Mouse (Mus musculus) megakaryocyte progenitor cell, adult 5-6 weeks (primary cell): ENCODE measurements around the gene Phc2. TPM values are rescaled to one million over a fixed set of nuclear protein-coding genes. Genes with fewer than 3 reads are reported as not detected.
A peak's percentile ranks its signal among the peaks of the same experiment; 100 is the strongest.

Source experiments
- ATAC-seq: replicated peaks from 2 replicates; pipeline ENCODE4 v1.8.0; 2016; ENCODE audit warnings: mild to moderate bottlenecking, moderate TSS enrichment, inconsistent platforms; ENCODE audit not compliant: poor library complexity
- total RNA-seq, 2 experiments: library from RNA; stranded (forward) in 1 of 2; stranded (reverse) in 1 of 2; fragments of 157-497, 149-512 nt in 1 of 2; fragments of 200-1000 nt in 1 of 2; gene quantifications; 2 replicates each; pipeline versions ENCODE4 v1.2.3 to v1.2.4; 2015 to 2017

The Phc2 gene
- total RNA-seq, 2 experiments from 2014 or later: 21.2 to 28.0 TPM

DNA sequence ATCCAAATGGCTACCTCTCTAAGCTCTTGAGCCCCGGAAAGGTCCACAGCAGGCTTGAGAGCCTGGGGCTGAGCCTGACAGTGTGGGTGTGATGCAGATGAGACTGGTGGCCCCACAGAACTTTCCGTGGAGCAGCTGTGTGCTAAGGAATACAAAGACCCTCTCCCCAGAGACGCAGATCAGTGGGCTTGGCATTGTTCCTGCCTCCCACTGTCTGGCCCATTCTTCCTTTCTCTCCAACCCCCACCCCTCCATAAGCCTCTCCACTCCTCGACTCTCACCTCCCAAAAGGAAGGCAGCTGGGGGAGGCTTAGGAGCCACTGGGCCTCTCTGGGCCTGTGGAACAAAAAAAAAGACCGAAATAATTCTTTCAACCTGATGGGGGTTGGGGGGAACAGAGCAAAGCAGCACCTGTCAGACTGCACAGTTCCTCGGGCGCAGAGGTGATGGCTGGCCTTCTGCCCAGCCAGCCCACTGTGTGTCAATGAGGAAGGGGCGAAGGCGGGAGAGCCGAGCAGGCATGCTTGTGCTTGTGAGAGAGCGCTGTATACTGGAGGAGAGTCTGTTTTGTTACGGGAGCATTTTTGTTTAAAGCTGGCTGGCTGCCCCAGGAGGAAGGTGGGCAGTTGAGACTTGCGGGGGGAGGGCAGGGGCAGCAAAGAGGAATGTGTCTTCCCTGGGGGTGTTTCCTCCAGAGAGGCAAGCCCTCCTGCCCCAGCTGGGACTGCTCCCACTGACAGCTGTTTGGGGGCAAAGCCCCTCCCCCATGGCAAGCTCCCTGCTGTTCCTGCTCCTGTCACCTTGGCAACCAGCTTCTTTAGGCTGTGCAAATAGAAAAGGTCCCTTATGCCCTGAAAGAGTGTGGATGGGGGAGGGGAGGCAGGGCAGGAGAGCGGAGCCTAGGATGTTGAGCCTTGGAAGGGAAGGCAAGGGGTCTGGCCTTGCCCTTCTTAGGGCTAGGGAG lies 61.0 kb downstream of the Phc2 start:
- ATAC-seq: no peak

DNA sequence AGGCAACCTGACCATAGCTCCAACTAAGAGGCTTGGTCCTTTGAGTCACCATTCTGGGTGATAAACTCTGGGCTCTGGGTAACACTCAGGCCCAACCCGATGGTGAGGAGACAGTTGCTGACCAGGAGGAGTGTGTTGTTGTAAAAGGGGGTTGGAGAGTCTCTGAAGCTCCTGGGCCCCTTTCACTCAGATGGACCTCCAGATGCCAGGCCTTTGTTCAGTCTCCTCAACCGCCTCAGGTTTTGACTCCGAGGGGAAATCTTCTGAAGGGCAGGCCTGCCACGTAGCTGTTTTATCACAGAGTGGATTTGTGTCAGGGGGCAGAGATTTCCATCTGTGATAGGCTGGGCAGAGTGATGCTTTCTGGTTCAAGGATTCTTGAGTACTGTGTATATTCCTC lies 61.8 kb downstream of the Phc2 start:
- ATAC-seq: no peak

DNA sequence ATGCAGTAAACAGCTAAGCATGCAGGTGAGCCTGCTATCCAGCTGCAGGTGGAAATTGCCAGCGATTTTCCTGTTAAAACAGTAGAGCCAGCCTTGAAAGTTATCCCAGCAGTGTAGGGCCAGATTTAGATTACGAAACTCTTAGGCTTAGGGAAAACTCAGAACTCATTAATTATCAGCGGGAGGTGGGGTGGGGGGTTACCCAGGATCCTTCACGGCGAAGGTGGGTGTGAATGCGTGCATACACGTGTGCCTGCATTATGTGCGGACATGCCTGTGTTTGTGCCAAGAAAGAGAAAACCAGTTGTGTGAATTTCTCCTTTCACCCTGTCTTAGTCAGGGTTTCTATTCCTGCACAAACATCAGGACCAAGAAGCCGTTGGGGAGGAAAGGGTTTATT lies 62.2 kb downstream of the Phc2 start:
- ATAC-seq: no peak

DNA sequence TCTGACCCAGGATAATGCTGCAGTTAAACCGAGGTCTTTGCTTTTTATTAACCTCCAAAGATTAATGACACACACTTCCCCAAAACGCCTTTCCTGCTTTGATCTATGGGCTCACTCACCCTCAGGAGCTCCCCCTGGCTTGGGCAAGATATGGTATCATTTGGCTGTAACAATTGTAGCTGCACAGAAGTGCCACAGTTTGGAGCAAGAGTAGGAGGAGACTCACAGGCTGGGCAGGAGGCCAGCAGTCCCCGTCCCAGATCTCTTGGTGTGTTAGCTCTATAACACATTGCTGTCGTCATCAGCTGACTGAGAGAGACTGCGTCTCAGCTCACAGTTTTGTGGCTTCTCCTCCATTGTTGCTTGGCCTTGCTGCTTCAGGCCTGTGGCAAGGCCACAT lies 65.6 kb downstream of the Phc2 start:
- peak; percentile 96 for ATAC-seq

DNA sequence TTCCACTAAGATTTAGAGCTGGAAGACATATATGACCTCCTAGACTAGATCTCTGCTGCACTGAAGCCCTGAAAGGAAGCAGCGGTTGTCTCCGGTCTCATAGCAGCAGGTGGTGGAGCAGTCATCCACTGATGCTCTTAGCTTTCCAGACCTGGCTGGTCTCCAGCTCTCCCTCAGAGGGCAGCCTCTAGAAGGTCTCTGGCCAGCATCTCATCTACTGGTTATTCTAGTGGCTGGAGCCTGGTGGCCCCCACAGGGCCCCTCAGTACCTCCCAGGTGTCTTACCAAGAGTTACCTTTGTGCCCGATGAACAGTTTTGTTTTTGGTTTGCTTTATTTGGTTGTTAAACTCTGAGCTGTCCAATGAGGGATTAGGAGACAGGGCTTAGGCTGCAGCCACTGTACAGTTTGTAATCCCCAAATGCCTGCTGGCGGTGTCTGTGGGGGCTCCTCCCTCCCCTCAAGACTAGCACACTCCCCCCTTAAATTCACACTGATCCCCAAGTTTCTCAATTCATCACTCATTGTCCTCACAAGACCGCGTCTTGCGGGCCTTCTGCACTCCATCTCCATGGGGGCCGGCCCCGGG lies 66.7 kb downstream of the Phc2 start:
- no peak for ATAC-seq

DNA sequence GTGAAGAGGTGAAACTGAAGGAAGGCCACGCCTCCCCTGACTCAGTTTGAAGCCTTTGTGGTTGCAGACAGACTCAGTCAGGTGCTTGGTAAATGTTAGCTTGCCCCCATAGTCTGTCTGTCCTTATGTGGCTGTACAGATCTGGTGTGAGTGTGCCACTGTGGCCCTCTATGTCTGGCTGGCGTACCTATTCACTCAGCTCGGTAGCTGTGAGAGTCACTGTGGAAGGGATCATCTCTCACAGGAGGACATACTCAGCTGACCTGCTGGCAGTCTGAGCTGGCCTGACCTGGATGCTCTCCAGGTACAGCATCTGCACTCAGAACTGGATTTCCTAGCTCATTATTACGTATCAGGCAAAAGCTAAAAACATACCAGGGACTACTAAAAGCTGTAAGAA lies 67.3 kb downstream of the Phc2 start:
- ATAC-seq: no peak

DNA sequence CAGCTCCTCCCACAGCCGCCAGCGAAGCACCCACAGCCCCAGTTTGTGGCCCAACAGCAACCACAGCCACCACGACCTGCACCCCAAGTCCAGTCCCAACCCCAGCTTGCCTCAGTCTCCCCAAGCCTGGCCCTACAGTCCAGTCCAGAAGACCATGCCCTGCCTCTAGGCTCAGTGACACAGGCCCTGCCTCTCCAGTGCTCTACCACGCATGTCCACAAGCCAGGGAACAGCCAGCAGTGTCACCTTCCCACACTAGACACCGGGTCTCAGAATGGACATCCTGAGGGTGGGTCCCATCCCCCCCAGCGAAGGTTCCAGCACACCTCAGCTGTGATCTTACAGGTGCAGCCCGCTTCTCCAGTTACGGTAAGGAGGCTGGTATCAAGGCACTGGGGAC lies 68.4 kb downstream of the Phc2 start:
- no peak for ATAC-seq

DNA sequence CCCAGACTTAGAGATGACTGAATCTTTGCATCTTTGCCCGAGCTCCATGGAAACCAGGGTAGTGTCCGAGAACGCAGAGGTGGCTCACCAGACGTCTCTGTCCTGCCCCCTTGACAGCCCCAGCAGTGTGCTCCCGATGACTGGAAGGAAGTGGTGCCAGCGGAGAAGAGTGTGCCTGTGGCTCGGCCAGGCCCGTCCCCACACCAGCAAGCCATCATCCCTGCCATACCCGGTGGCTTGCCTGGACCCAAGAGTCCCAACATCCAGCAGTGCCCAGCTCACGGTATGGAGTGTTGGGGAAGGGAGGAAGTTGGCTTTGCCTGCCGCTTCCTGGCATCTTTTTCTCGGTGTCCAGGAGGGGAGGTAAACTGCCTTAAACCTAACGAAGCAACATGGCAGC lies 68.9 kb downstream of the Phc2 start:
- ATAC-seq: no peak

DNA sequence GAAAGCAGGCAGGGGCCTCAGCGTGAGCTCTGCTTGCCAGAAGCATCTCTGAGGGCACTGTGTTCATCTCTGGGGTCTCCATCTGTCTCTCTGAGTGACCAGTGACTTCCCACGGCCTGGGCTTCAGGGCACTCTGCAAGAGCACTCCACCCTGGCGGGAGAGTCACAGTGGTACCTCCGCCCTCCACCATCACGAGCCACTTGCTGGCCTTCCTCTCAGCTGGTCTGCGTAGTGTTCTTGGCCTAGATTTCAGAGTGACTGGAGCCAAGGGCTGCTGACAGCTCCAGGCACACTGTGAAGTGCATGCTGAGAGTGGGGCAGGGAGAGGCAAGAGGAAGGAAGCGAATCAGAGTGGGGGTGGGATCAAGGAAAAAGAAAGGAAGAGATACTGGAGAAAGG lies 69.6 kb downstream of the Phc2 start:
- ATAC-seq: no peak

DNA sequence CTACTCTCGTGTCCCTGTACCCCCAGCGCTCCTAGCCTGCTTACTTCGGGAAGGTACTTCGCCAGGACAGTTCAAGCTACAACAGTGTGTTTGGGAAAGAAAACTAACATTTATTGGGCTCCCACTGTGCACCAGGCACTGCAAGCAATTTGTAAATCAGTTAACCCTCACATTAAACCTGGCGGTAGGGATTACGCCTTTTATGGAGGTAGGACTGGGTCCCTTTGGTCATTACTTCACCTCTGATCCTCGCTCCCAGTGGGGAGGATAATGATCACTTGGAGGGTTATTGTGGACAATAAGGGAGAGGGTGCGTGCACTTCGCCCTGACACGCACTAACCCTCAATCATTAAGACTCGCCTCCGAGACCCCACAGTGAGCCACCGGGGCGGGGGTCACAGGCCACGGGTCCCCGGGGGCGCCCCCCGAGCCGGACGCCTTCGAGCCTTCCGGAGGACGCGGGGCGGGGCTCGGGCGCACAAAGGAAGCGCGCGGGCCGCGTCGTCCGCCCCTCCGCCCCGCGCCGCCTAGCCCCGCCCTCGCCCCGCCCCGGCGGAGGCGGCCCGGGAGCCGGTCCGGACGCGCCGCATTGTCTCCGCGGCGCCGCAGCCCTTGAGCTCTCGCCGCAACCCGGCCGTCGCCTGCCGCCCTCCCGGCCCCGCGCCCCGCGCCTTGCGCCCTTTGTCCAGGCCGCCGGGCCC lies 72.7 kb downstream of the Phc2 start:
- ATAC-seq: peak; percentile 69

DNA sequence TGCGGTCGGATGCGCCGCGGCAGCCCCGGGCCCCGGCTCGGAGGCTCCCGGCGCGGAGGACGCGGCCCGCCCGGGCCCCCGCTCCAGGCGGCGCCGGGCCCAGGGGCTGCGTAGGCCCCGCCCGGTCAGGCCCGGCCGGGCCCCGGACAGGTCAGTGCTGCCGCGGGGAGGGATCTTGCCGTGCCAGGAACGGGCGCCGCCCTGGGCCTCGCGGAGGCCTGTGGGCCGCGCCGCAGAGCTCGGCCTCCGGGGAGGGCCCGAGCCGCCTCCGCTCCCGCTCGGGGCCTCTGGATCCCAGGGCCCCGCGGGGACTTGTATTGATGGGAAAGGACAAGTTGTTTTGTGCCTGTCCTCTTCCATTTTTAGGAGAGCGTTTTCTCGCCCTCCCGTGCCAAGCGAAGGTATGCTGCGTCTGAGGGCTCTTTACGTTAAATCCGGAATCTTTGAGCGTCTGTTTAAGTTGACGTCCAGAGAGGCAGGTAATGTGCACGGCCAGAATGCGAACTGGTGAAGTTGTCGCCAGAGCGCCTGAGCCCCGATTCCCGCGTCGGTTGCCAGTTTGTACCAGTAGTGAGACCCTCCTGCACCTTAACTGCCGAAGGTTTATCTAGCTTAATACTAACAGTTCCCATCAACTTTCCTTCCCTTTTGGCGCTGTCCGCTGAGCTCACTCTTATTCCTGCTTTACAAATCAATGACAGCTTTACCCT lies 73.4 kb downstream of the Phc2 start:
- peak; percentile 25 for ATAC-seq

DNA sequence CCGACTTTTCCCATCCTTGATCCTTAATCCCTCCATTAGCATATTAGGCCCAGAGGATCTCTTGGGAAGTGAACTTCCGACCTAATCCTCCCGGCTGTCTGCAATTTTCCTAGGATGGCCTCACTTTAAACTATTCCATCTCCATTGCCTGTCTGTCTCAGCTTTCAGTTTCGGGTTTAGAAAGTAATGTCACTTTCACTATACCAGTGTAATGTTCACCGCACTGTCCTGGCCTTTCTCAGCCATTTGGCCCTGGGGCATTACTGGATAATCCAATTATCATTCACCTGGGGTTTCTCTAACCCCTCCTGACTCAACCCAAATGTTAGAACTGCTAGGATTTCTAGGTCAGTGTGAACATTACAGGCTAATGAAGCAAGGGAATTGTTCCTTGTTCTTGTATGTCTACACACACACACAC lies 73.9 kb downstream of the Phc2 start:
- ATAC-seq: peak; percentile 35; the same call in 1 of the 2 replicates

DNA sequence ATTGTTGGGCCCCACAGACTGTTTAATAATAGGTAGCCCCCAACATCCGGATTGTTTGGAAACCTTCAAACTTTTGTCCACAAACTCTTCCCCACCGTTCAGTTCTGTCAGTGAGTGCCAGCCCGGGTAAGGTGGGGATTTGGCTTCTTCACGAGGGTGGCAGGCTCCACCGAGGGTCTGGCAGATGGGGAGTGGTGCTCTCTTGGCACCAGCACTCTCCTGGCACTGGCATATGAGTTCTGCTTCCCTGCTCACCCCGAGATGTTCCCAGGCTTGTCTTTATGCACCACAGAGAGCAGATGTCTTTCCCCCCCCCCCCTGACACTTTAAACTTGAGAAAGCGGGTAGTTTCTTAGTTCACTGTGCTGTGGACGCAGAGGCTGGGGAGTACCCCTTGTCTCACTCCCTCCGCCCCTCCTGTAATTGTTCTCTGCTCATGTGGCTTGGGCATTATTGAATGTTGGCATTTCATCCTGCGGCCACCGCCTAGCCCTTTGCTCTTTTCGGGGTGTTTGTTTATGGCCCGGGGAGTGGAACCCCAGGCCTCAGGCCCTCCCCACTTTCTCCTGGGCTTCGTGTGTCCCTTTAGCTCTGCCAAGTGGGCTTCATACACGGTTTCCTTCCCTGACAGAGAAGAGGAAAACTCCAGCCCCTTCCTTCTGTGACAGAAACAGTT lies 74.7 kb downstream of the Phc2 start:
- ATAC-seq: no peak

DNA sequence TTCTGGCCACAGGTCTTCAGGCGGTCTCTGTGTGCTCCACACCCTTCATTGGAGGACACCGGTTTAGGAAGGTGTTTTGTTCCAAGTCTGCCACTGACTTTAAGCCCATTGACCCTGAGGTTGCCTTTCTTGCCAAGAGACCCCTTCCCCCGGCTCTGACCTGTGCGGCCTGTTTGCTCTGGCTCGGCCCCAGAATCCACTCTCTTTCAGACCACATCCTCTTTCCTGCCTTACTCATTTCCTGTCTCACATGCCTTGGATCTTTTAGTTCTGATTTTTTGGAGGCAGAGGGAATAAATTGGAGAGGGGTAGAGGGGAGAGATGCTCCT lies 75.2 kb downstream of the Phc2 start:
- ATAC-seq: 0 out of 2 replicates have a peak, but pooled peaks have one; percentile 10

DNA sequence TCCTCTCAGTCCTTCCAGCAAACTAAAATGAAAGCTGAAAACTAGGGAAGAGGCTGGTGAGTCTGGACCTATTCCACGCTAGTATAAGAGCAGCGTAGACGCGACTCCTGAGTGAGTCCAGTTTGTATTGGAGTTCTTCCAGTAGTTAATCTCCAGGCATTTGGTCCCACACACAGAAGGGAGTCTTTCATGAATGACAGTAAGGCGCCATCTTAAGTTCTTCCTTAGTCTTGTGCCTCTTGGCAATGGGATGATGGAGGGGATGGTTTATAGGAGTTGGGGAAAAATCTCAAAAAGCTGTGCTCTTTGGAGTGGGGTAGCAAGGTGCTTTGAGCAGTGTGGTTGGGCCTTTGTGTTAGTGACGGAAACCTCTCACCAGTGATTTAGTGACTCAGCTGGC lies 75.8 kb downstream of the Phc2 start:
- no peak for ATAC-seq

DNA sequence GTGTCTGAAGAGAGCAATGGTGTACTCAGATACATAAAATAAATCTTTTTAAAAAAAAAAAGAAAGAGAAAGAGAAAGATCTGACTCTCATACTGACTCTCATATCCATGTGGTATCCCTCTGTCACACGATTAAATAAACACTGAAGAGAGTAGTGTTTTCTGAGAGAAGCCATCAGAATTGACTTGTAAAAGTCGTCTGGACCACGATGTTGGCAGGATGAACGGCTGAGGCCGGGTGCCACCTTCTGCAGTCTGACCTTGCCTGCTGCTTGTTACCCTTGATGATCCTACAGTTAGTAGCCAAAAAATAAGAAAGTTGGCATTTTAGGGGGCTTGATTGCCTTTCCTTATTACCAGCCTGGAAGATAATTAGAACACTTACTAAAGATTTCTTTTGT lies 78.3 kb downstream of the Phc2 start:
- no peak for ATAC-seq

DNA sequence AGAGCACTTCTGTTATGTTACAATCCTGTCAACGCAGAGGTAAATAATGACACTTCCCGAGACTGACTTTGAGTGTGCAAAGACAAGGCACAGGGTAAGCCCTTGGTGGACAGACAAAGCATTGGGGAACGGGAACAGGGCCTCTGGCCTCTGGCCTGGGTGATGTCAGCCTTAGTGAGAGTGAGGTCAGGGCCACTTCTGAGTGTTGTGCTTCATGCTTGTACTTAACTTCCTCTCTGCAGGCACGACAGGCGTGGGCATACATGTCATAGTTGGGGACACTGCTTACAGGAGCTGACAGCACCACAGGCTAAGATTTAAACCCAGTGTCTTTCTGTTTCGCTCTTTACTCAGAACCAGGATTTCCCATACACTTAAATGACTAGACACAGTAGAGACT lies 79.0 kb downstream of the Phc2 start:
- peak; percentile 63 for ATAC-seq

DNA sequence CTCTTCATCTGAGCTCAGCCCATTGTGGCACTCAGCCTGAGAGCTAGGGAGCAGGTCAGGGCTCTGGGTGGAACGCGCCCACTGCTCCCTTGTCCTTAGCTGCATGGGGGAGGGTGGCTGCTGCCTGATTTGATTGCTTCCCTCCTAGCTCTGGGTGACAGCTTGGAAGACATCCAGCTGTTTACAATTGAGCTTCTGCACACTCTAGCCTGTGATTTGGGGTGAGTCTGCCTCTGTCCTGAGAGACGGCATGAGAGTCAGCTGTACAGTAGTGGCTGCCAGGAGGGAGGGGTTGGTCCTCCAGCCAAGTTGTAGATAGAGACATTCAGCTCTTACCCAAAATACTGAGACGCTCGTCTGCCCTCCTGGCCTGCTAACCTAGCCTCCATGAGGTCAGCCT lies 79.7 kb downstream of the Phc2 start:
- ATAC-seq: peak; percentile 40

DNA sequence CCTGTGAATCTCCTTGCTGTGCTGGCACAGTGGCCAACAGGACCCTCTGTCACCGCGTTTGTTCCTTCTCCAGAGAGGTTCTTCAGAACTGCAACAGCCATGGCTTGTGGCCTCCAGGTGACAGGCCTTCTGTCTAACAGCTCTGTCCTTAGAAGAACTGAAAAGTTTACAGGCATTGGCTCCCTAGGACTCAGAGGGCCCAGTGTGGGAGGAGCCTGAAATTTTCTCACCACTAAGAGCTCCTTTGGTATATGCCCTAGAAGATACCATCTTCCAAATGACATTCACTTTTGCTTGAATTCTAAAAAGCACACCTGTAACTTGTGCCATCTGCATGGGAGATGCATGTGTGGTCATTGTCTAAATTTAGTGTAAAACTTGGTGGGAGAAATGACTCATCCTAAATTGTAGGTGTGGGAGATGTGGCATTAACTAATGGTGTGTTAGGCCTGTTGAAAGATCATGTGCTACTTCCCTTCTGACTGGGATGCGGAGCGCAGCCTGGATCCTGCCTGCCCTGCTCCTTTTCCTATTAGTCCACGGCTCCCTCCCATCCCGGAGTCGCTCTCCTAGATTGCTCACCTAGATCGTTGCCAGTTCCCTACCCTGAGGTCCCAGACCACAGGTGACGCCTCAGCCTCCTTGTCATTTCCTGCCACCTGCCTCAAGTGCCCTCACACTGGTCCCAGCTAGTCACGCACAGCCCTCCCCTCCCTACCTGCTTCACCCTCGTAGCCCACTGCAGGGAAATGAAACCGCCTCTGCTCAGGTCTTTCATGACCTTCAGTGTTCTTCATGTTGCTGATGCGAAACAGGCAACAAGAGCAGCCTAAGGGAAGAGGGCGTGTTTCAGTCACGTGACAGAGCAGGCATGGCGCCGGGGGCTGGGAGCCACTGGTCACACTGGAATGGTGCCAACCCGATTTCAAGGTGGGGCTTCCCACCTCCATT lies 80.5 kb downstream of the Phc2 start:
- ATAC-seq: 0 out of 2 replicates have a peak, but pooled peaks have one; percentile 16
